Mouse (Mus musculus) hindbrain, embryonic 10.5 days (tissue): ENCODE data around the gene Def6. TPM values are rescaled to one million over a fixed set of nuclear protein-coding genes. Genes with fewer than 3 reads are reported as not detected.

Source experiments
- DNase-seq: peaks from one replicate; pipeline ENCODE4 v3.0.0-alpha.2; 2017; ENCODE audit warnings: low spot score
- H3K27ac ChIP-seq: fragments of 300-500 bp; sonication (generic); 2 replicates; pipeline ENCODE4 v1.5.1; 2016; ENCODE audit warnings: mild to moderate bottlenecking, moderate library complexity
- H3K27me3 ChIP-seq: fragments of 300-500 bp; sonication (generic); 2 replicates; pipeline ENCODE4 v1.6.1; 2016; ENCODE audit warnings: mild to moderate bottlenecking; ENCODE audit not compliant: poor library complexity, insufficient read depth, severe bottlenecking
- H3K36me3 ChIP-seq: fragments of 300-500 bp; sonication (generic); 2 replicates; pipeline ENCODE4 v1.6.1; 2016; ENCODE audit warnings: mild to moderate bottlenecking, moderate library complexity
- H3K4me1 ChIP-seq: fragments of 300-500 bp; sonication (generic); replicated peaks from 2 replicates; pipeline ENCODE4 v1.6.1; 2016; ENCODE audit warnings: mild to moderate bottlenecking
- H3K4me3 ChIP-seq: fragments of 300-500 bp; sonication (generic); 2 replicates; pipeline ENCODE4 v1.5.1; 2016; ENCODE audit warnings: mild to moderate bottlenecking, moderate library complexity
- H3K9me3 ChIP-seq: fragments of 300-500 bp; sonication (generic); 2 replicates; pipeline ENCODE4 v1.6.1; 2016; ENCODE audit warnings: mild to moderate bottlenecking, moderate library complexity
- WGBS: fragments of 180-500 bp; shearing (Covaris S2); methylation state at CpG from one replicate; pipeline ENCODE4 v1.1.7; 2016; 5-methylcytosine and 5-hydroxymethylcytosine counted together
- polyA plus RNA-seq: library from polyadenylated mRNA; unstranded; fragments of >200 nt; fragmentation: Nextera tagmentation; extraction: Ambion mirVana; gene quantifications from 2 replicates; pipeline ENCODE4 v1.2.1, GENCODE M21; 2016

Def6 gene
- 3.4 and 4.3 TPM in 2 replicates for polyA plus RNA-seq

DNA sequence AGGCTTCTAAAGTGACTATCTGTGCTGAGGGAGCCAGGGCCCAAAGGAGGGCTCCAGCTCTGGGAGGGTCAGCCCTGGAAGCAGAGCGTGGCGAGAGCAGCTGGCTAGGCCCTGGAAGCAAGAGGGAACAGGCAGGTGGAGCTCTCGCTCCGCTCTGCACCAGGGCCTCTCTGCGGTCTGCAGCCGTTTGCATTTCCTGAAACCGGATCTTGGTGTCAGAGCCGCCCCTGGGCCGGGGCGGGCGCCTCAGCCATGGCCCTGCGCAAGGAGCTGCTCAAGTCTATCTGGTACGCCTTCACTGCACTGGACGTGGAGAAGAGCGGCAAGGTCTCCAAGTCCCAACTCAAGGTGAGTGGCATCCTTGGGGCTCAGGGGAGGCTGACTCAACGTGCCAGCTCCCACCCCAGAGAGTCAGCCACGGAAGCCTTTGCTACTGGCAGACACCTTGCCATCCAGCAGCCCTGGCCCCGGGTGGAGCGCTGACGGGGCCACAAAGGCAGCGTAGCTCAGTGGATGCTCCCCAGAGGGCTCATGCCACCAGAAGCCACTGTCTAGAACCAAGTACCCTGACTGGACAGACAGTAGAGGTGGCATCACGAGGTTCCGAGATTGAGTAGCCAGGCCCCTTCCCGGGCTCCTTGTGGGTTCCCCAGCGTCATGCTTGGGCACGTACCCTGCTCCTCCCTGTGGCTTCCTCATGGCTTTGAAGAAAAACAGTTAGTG, at the start of gene Def6:
Def6 (plus strand) TSS at position 188 of the 723 bp plus-strand sequence.
- Histone ChIP-seq H3K4me1 (peaks cover 22% of the 10 kb centered on the region), H3K4me3 (peak within 1 kb of the TSS; percentile 37), H3K27me3 (peaks cover 21% of the 10 kb centered on the region), H3K36me3 (peaks cover 23% of the 10 kb centered on the region), H3K27ac (peak within 1 kb of the TSS; percentile 78), H3K9me3 (no peaks in the 10 kb centered on the region)
- DNase-seq, result peak; percentile 74
- WGBS, result 21% methylated on average over 26 of the region's 26 CpGs

DNA sequence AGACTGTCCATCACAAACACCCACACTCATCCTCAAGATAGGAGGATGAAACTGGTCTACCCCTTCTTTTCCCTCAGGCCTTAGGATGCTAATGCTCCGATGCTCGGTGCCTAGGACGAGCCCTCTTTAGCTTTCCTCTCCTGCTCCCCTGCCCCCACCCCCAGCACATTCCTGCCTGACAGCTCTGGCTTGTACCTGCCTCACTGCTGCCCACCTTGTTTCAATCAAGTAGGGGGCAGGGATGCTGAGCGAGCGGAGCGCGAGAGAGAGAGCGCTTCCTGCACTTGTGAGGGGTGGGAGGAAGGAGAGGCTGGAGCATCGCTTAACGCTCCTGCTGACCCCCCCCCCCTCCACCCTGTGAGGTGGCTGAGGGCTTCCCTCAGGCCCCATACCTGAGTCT, 47.2 kb upstream of the Def6 start:
- peaks cover 55% of the 10 kb centered on the region for H3K4me1 ChIP-seq
- DNase-seq, result no peak
- peaks cover 100% of the 10 kb centered on the region for H3K36me3 ChIP-seq
- 26% methylated on average over 10 of the region's 10 CpGs for WGBS
- no peaks in the 10 kb centered on the region for H3K9me3 ChIP-seq
- no peak overlapping the region for H3K4me3 ChIP-seq
- H3K27ac ChIP-seq, result no peak overlapping the region
- peaks cover 79% of the 10 kb centered on the region for H3K27me3 ChIP-seq

DNA sequence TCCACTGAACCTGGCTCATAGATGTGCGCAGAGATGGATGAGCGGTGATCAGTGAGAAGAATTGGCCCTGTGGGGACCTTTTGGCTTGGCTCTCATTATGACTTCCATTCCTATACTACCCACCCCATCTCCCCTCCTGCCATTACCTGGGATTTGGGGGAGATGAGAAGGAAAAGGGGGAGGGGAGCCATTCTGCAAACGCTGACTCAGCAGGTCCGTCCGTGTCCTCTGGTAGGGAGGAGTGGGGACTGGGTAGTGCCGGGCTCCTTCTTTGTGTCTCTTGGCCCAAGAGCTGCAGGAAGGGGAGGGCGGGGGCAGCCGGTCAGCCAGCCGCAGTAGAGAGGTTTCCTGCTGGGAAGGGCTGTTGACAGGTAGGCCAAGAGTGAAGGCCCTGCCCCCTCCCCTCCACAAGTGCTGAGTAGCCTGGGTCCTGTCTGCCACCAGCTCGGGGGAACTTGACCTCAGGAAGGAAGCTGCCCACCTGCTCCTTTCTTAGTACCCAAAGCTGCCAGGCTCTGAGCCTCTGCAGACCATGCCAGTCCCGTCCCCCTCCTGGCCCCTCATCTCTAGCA, 46.2 kb upstream of the Def6 start:
- Histone ChIP-seq H3K9me3 (no peaks in the 10 kb centered on the region), H3K36me3 (peaks cover 100% of the 10 kb centered on the region), H3K27me3 (peaks cover 72% of the 10 kb centered on the region), H3K4me3 (no peak overlapping the region), H3K4me1 (peaks cover 55% of the 10 kb centered on the region), H3K27ac (no peak overlapping the region)
- WGBS, result 27% methylated on average over 11 of the region's 11 CpGs
- DNase-seq, result no peak

DNA sequence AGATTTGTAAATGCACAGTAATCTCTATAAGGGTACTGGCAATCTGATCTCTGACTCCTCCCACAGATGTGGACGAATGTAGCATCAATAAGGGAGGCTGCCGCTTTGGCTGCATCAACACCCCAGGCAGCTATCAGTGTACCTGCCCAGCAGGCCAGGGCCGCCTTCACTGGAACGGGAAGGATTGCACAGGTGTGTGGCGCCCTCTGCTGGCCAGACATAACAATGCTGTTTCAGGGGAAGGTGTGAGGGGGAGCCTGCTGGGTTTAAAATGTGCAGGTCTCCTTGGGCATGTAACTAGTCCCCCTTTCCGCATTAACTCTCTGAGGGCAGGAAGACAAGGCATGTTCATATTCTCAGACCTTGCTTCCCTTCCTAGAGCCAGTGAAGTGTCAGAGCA, 43.9 kb upstream of the Def6 start:
- H3K9me3 ChIP-seq, result no peaks in the 10 kb centered on the region
- peaks cover 100% of the 10 kb centered on the region for H3K36me3 ChIP-seq
- DNase-seq, result peak; percentile 80
- H3K27ac ChIP-seq, result no peak overlapping the region
- H3K4me3 ChIP-seq, result no peak overlapping the region
- H3K4me1 ChIP-seq, result peaks cover 36% of the 10 kb centered on the region
- WGBS, result 11% methylated on average over 6 of the region's 6 CpGs
- peaks cover 50% of the 10 kb centered on the region for H3K27me3 ChIP-seq

DNA sequence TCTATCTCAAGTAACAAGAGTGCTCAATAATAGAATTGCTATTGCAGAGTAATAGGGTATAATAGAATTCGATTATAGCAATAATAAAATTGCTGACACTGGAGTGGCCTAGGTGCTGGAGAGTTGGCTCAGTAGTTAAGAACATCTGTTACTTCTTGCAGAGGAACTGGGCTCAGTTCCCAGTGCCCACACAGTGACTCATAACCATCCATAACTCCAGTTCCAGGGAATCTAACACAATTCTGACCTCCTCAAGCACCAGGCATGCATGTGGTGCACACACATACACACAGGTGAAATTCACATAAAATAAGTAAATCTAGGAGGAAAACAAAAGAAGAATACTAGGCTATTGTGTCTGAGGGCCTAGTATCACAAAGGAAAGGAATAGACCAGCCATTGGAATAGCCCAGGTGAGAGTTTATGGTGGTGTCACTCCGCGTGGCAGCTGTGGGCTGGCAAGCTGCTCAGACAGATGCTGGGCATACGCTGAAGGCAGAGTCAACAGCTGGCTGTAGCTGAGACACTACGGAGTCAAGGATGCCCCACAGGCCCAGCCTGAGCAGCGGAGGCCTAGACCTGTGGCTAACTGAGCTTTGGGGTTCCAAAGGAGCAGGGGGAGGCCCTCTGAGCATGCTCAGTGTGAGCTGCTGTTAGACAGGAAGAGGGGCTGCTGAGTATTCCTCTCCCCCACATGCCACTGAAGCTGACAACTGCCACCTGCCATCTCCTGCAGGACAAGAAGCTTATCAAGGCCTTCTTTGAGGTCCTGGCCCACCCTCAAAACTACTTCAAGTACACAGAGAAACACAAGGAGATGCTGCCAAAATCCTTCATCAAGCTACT, 36.9 kb upstream of the Def6 start:
- peaks cover 73% of the 10 kb centered on the region for H3K36me3 ChIP-seq

DNA sequence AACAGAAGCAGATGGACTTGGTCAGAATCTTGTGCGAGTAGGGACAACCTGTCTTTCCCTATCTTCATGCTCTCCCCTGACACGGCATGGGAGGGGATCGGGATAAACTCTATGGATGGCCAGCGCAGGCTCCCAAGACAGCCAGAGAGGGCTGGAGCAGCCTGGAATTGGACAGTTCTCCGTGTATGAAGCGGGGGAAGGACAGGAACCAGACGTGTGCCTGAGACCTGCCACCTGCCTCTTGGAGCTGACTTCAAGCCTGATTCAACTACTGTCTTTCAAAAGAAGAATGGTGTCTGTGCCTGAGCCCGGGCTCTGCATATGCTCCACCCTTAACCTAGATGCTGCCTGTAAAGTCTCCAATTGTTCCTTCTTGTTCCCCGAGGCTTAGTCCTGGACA, 34.9 kb upstream of the Def6 start:
- no peak for DNase-seq
- H3K4me1 ChIP-seq, result peaks cover 43% of the 10 kb centered on the region
- no peak overlapping the region for H3K4me3 ChIP-seq
- H3K36me3 ChIP-seq, result peaks cover 53% of the 10 kb centered on the region
- H3K27ac ChIP-seq, result peak overlapping the region; percentile 62
- H3K27me3 ChIP-seq, result no peaks in the 10 kb centered on the region
- H3K9me3 ChIP-seq, result no peaks in the 10 kb centered on the region
- WGBS, result 79% methylated on average over 9 of the region's 9 CpGs

More for the DNA sequence above, 36.9 kb upstream of the Def6 start:
- Histone ChIP-seq H3K27ac (no peak overlapping the region), H3K27me3 (no peaks in the 10 kb centered on the region; the same call in 1 of the 2 replicates), H3K4me3 (no peak overlapping the region), H3K4me1 (peaks cover 27% of the 10 kb centered on the region), H3K9me3 (no peaks in the 10 kb centered on the region)
- DNase-seq, result no peak
- 93% methylated on average over 6 of the region's 6 CpGs for WGBS

DNA sequence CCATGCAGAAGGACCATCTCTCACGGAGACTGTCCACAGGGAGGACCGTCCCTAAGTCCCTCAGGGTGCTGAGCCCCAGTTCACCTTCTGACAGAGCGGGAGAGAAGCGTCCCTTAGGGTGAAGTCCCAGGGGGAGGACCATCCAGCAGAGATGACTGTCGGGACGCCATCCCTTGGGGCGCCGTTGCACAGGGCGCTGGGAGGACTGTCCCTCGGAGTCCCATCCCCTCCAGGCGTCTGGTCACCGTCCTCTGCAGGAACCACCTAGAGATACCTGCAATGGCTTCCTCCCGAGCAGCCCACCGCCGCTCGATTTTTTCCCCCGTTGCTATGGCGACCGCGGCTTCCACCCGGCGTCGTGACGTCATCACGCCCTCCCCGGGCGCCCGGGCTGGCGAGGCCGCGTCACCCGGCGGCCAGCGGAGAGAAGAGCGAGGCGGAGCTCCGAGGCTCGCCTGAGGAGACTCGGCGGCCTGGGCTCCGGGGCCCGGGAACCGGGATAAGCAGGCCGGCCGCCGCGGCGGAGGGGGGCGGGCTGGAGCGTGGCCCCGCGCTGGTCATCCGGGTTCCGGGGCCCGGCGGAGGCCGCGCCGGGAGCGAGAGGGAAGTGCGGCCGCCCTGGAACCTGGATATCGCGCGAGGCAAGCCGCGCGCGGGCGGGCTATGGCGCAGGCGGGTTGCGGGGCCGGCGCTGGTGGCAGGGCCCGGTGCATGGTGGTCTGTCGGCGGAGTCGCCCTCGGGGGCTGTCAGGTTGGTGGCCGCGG, 30.6 kb upstream of the Def6 start, which contains the start of gene Zfp523:
Zfp523 (plus strand) TSS at position 355 of the 765 bp plus-strand sequence.
- Histone ChIP-seq H3K27me3 (no peaks in the 10 kb centered on the region), H3K27ac (peak within 1 kb of the TSS; percentile 99), H3K4me1 (peaks cover 81% of the 10 kb centered on the region), H3K36me3 (peaks cover 20% of the 10 kb centered on the region), H3K4me3 (peak within 1 kb of the TSS; percentile 90), H3K9me3 (no peaks in the 10 kb centered on the region)
- DNase-seq, result peak; percentile 93
- WGBS, result under 1% methylated on average over 82 of the region's 82 CpGs

DNA sequence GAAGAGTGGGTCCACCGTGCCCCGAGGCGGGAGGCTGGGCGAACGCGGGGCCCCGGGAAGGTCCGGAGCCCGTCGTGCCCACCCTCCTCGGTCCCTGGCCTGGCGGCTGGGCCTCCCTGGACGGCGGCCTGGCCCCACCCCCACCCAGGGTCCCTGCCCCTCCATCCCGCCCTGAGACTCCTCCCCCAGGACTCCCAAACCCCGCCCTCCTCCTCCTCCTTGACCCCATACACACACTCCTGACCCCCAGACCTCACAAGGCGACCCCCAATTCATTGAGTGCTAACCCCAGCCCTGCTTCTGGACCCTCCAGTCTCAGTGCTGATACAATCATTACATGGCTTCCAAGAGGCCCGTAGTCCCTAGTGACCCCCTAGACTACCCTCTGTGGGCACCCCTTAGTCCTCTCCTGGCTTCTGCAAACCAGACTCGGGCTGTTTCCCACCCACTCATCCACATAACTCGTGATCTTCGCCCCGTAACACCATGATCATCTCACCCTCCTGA, 30.0 kb upstream of the Def6 start:
- Histone ChIP-seq H3K4me3 (peak overlapping the region; percentile 90), H3K27me3 (no peaks in the 10 kb centered on the region), H3K9me3 (no peaks in the 10 kb centered on the region), H3K4me1 (peaks cover 75% of the 10 kb centered on the region), H3K27ac (peak overlapping the region; percentile 99), H3K36me3 (peaks cover 14% of the 10 kb centered on the region)
- no peak for DNase-seq
- WGBS, result 8% methylated on average over 22 of the region's 22 CpGs

DNA sequence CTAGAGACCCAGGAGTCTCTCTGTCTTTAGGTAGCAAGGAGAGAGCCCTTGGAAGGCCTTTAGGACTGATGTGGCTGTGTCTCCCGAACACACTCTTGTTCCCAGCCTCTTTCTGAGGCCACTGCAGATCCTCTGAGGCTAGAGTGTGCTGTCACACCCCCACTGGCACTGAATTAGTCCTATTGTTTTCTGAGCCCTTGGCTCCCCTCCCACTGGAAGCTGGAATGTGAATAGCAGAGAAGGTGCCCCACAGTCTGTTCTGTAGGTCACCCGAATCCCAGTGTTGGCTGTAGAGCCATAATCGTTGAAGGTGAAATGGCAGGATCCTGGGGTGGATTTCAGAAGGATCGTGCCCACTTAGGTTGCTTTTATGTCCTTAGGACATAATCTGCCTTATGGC, 27.2 kb upstream of the Def6 start:
- H3K4me1 ChIP-seq, result peaks cover 57% of the 10 kb centered on the region
- H3K9me3 ChIP-seq, result no peaks in the 10 kb centered on the region
- DNase-seq, result no peak
- peaks cover 10% of the 10 kb centered on the region; the same call in 1 of the 2 replicates for H3K36me3 ChIP-seq
- H3K27ac ChIP-seq, result peak overlapping the region; percentile 62
- WGBS, result 49% methylated on average over 4 of the region's 4 CpGs
- no peaks in the 10 kb centered on the region for H3K27me3 ChIP-seq
- H3K4me3 ChIP-seq, result 0 out of 2 replicates have a peak overlapping the region, but pooled peaks have one; percentile 0

DNA sequence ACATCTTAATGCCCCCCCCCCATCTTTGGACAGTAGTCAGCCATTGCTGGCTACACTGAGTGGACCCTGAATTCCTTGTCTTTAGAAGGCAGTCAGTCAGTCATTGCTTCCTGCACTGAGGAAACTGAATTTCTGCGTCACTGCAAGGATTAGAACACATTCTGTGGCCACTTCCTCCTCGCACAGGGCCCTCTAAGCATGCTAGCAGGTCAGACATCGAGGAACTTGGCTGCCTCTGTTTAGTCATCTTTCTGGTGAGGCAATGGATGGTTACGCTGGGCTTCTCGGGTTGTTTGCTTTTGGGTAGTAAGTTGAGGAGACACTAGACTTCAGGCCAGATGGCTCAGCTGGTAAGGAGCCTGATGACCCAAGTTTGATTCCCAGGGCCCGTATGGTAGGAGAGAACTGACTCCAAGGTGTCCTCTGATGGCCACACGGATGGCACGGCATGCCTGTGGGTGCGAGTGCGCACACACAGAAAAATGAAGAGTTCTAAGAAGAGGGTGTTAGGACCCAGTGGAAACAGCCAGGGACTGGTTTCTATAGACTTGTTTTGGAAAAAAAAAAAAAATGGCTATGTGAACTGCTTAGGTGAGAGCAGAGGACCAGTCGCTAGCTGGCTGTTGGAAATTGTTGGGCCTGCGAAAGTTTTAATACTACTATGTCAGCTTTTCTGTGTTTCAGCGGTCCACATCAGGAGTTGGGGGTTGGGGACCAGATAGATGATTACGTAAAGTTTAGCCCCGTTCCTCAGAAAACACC, 26.6 kb upstream of the Def6 start:
- no peaks in the 10 kb centered on the region for H3K27me3 ChIP-seq
- 86% methylated on average over 15 of the region's 15 CpGs for WGBS
- H3K36me3 ChIP-seq, result peaks cover 13% of the 10 kb centered on the region; the same call in 1 of the 2 replicates
- no peak overlapping the region for H3K4me3 ChIP-seq
- H3K4me1 ChIP-seq, result peaks cover 53% of the 10 kb centered on the region
- no peak for DNase-seq
- H3K27ac ChIP-seq, result peak overlapping the region; percentile 62; the same call in 1 of the 2 replicates
- H3K9me3 ChIP-seq, result no peaks in the 10 kb centered on the region

DNA sequence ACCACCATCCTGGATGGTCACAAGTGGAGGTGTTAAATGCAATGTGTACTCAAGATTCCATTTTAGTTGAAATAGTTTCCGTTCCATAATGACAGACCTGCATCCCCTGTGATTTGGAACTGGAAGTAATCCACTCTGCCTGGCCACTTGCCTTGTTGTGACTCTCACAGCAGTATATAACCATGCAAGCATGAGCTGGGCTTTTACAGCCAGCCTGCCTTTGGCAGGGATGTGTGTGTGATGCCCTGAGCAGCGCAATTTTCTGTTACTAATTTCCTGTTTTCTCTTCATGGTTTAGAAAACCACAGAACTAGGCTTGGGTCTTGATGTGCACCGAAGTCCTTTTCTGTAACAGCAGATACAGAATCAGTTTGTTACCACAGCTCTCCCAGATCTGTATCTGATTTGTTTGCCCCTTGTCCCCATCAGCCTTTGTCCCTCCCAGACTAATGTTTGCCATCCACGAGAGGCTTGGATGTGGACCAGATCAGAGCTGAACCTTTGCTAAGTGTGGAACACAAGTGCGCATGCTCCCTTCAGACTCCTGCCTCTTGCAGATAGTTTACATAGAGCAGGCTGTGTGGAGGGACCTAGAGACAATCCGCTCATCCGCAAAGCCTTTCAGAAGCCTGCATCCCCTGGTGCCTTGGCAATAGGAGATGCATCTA, 22.5 kb upstream of the Def6 start:
- Histone ChIP-seq H3K27ac (no peak overlapping the region), H3K9me3 (no peaks in the 10 kb centered on the region), H3K27me3 (no peaks in the 10 kb centered on the region), H3K4me3 (no peak overlapping the region), H3K36me3 (peaks cover 30% of the 10 kb centered on the region), H3K4me1 (peaks cover 22% of the 10 kb centered on the region)
- no peak for DNase-seq
- WGBS, result 92% methylated on average over 7 of the region's 7 CpGs
